Mouse (Mus musculus) stomach, postnatal 0 days (tissue): Measurements from ENCODE around the gene Tnrc6a.

Source experiments
- CTCF ChIP-seq: IDR thresholded peaks from 2 replicates; pipeline ENCODE4 v1.5.1; 2016; ENCODE audit warnings: antibody characterized with exemption, low read depth, mild to moderate bottlenecking, moderate library complexity
- EP300 ChIP-seq: optimal IDR thresholded peaks from 2 replicates; pipeline ENCODE3; 2016; ENCODE audit warnings: antibody characterized with exemption

DNA sequence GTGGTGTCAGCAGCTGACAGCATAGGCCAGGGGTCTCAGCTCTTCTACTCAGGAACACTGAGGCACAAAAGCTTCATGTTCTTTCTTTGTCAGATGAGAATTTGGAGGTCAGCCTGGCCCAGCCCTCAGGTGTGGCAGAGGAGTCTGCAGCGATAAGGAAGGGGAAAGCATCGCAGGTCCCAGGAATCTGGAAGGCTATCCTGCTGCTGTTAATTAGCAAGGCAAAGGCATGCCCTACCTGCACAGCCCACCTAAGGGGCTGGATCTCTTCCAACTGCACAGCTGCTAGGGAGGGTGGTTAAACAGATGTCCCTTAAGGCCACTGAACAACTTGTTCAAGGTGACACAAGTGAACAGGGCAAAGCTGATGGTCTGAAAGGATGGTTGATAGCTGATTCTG is 91.5 kb downstream of the Tnrc6a start:
- TF ChIP-seq CTCF (no peak), EP300 (no peak)
